Mouse (Mus musculus) heart, embryonic 10.5 days (tissue): ENCODE data around the gene Denr. TPM values are rescaled to one million over a fixed set of nuclear protein-coding genes. Genes with fewer than 3 reads are reported as not detected.

Experiments
- DNase-seq: peaks from one replicate; pipeline ENCODE4 v3.0.0-alpha.2; 2017; ENCODE audit warnings: low spot score
- H3K27ac ChIP-seq: fragments of 300-500 bp; sonication (generic); 2 replicates; pipeline ENCODE4 v1.5.1; 2016; ENCODE audit warnings: mild to moderate bottlenecking
- H3K27me3 ChIP-seq: fragments of 300-500 bp; sonication (generic); 2 replicates; pipeline ENCODE4 v1.6.1; 2016; ENCODE audit warnings: mild to moderate bottlenecking; ENCODE audit not compliant: poor library complexity, insufficient read depth, severe bottlenecking
- H3K36me3 ChIP-seq: fragments of 300-500 bp; sonication (generic); 2 replicates; pipeline ENCODE4 v1.6.1; 2016; ENCODE audit warnings: mild to moderate bottlenecking, moderate library complexity
- H3K4me1 ChIP-seq: fragments of 300-500 bp; sonication (generic); 2 replicates; pipeline ENCODE4 v1.6.1; 2016; ENCODE audit warnings: mild to moderate bottlenecking
- H3K4me3 ChIP-seq: fragments of 300-500 bp; sonication (generic); 2 replicates; pipeline ENCODE4 v1.5.1; 2016; ENCODE audit warnings: mild to moderate bottlenecking, moderate library complexity
- H3K9me3 ChIP-seq: fragments of 300-500 bp; sonication (generic); 2 replicates; pipeline ENCODE4 v1.6.1; 2016; ENCODE audit warnings: mild to moderate bottlenecking, moderate library complexity
- WGBS: fragments of 180-500 bp; shearing (Covaris S2); methylation state at CpG from one replicate; pipeline ENCODE4 v1.1.7; 2016; 5-methylcytosine and 5-hydroxymethylcytosine counted together
- polyA plus RNA-seq: library from polyadenylated mRNA; unstranded; fragments of >200 nt; fragmentation: Nextera tagmentation; extraction: Ambion mirVana; gene quantifications from 2 replicates; pipeline ENCODE4 v1.2.1, GENCODE M21; 2016

Gene Denr
- polyA plus RNA-seq, 1 experiment from 2014 or later = 144 TPM

DNA sequence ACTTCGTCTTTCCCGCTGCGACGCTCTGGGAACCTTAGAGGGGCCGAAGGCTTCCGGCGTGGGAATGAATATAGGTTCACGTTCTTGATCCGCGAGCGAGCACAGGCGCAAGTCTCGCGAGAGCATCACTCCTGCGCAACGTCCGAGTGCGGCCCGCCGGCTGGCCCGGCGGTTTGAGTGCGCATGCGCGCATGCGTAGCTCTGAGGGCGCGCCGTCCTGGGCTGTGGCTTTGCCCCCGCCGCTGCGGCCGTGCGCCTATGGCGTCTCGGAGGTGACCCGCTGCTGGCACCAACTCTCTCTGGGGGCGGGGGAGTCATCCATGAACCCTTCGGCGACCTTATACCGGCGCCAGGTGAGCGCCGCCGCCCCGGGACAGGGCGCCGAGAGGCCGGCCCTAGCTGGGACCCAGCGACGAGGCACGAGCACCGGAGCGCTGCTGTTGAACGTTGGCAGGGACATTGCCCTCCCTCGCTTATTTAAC is 23.6 kb downstream of the Denr start, which contains the start of gene Ccdc62:
Gene Ccdc62 (plus strand): TSS at position 172 of the 482 bp plus-strand sequence.
- under 1% methylated on average over 56 of the region's 56 CpGs for WGBS
- Histone ChIP-seq H3K9me3 (no peaks in the 10 kb centered on the region), H3K4me3 (peak within 1 kb of the TSS; percentile 80), H3K27me3 (no peaks in the 10 kb centered on the region), H3K4me1 (peaks cover 8% of the 10 kb centered on the region; the same call in 1 of the 2 replicates), H3K36me3 (peaks cover 39% of the 10 kb centered on the region), H3K27ac (peak within 1 kb of the TSS; percentile 97)
- peak; percentile 96 for DNase-seq

DNA sequence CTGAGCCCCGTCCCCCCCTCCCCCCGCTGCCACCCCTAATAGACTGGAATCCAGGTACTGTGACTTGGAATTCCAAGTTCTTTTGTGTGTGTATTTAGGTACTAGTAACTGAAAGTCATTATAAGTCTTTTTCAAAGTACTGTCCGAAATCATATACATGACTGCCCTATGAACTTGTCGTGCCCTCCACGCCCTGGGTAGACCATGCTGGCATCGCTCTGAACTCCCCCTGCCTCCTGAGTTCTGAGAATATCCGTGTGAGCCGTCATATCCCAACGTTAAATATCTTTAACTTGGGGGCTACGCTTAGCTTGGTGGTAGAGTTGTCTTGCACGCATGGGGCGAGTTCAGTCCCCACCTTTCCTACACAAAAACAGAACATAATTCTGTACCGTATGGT is 24.2 kb downstream of the Denr start:
- Histone ChIP-seq H3K9me3 (no peaks in the 10 kb centered on the region), H3K27me3 (no peaks in the 10 kb centered on the region), H3K27ac (peak overlapping the region; percentile 97), H3K36me3 (peaks cover 34% of the 10 kb centered on the region), H3K4me1 (peaks cover 11% of the 10 kb centered on the region; the same call in 1 of the 2 replicates), H3K4me3 (peak overlapping the region; percentile 80)
- DNase-seq = no peak
- 53% methylated on average over 13 of the region's 13 CpGs for WGBS

DNA sequence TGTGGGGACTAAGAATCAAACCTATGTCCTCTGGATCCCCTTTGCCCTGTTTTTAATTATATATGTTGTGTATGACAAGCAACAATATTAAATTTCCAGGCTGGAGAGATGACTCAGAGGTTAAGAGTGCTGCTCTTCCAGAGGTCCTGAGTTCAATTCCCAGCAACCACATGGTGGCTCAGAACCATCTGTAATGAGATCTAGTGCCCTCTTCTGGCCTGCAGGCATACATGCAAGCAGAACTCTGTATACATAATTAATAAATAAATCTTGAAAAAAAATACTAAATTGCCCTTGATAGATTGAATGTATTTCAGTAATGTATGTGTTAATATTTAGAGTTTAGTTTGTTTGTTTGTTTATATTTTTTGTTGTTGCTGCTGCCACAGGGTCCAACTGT is 26.0 kb downstream of the Denr start:
- H3K27ac ChIP-seq = no peak overlapping the region
- no peaks in the 10 kb centered on the region for H3K9me3 ChIP-seq
- DNase-seq = no peak
- peaks cover 11% of the 10 kb centered on the region; the same call in 1 of the 2 replicates for H3K4me1 ChIP-seq
- peaks cover 16% of the 10 kb centered on the region for H3K36me3 ChIP-seq
- no peak overlapping the region for H3K4me3 ChIP-seq
- no peaks in the 10 kb centered on the region for H3K27me3 ChIP-seq

DNA sequence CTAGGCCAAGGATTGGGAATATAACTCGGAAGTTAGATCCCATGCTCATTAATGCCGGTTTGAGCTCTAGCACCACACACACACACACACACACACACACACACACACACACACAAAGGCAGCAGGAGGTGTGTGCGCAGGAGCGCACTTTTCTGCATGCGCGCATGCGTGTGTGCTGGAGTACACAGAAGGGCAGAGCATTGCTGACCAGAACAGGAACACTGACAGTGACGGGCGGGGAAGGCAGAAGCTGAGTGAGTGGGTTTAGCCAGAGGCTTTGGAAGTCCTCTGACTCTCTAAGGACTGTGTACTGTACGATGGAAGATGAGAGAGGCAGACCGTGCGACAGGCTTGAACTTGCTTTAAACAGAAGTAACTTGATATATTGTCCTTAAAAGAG is 26.6 kb downstream of the Denr start:
- Histone ChIP-seq H3K9me3 (no peaks in the 10 kb centered on the region), H3K36me3 (peaks cover 9% of the 10 kb centered on the region; the same call in 1 of the 2 replicates), H3K4me1 (peaks cover 11% of the 10 kb centered on the region; the same call in 1 of the 2 replicates), H3K27me3 (no peaks in the 10 kb centered on the region), H3K4me3 (no peak overlapping the region), H3K27ac (no peak overlapping the region)
- DNase-seq = no peak
- WGBS = 84% methylated on average over 12 of the region's 12 CpGs

DNA sequence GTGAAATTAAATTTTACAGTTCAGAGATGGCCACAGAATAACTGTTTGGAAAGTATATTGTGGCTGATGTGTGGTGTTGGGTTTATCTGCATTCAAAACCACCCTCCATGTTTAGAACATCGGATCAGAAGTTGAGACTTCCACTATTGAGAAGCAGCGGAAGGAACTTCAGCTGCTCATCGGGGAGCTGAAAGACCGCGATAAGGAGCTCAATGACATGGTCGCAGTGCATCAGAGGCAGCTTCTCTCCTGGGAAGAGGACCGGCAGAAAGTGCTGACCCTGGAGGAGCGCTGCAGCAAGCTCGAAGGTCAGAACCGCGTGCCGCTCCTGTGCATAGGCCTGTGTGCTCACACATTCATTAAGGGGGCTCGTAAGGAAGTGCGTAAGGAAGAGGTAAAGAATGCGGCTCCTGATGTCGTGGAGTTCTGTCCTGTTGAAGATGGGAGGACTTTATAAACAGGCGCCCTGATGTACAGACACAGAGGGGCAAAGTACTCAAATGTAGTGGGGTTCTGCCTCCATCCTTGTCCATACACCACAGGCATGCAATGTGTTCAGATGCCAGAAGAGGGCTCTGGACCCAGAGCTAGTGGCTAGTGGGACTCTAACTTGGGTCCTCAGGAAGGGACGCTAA is 27.1 kb downstream of the Denr start:
- Histone ChIP-seq H3K9me3 (no peaks in the 10 kb centered on the region), H3K4me3 (peak overlapping the region; percentile 36), H3K27ac (peak overlapping the region; percentile 47; the same call in 1 of the 2 replicates), H3K4me1 (peaks cover 11% of the 10 kb centered on the region; the same call in 1 of the 2 replicates), H3K27me3 (no peaks in the 10 kb centered on the region), H3K36me3 (0 out of 2 replicates have a peak, but pooled peaks cover 5% of the 10 kb centered on the region)
- WGBS = 26% methylated on average over 18 of the region's 18 CpGs
- no peak for DNase-seq

DNA sequence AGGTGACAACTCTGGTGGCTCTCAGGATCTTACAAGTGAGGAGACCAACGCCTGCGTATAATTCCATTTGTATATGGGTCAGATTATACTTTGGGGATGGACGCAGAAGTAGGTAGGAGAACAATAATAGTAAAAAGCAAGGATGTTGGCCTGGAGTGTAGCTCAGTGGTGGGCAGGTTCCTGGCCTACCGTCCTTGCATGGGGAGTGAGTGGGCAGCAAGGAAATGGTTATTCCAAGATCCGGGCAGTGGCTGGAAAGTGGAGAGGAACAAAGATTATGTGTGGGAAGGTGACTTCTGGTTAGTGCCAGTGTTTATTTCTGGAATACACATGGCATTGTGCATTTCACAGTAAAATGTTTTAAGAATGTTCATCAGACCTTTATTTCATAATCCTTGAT is 29.0 kb downstream of the Denr start:
- H3K9me3 ChIP-seq = no peaks in the 10 kb centered on the region
- WGBS = 84% methylated on average over 5 of the region's 5 CpGs
- H3K27ac ChIP-seq = no peak overlapping the region
- no peak overlapping the region for H3K4me3 ChIP-seq
- H3K36me3 ChIP-seq = no peaks in the 10 kb centered on the region
- no peak for DNase-seq
- peaks cover 10% of the 10 kb centered on the region; the same call in 1 of the 2 replicates for H3K4me1 ChIP-seq
- H3K27me3 ChIP-seq = no peaks in the 10 kb centered on the region

DNA sequence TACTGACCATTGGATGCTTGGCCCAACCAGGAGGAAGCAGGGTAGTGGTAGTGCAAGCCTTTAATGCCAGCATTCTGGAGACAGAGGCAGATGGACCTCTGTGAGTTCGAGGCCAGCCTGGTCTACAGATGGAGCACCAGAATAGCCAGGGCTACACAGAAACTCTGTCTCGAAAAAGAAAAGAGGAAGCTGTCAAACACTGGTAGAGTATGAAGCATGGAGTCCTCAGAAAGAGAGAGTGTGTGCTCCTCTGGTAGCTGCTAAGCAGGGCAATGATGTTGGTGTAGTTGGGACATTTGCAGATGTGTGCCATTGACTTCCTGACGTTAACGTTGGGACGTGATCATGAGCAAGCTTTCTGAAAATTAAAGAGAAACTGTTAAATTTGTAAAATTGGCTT is 31.5 kb downstream of the Denr start:
- Histone ChIP-seq H3K36me3 (no peaks in the 10 kb centered on the region), H3K4me1 (peaks cover 3% of the 10 kb centered on the region; the same call in 1 of the 2 replicates), H3K27me3 (no peaks in the 10 kb centered on the region), H3K27ac (no peak overlapping the region), H3K9me3 (no peaks in the 10 kb centered on the region), H3K4me3 (no peak overlapping the region)
- DNase-seq = no peak
- 88% methylated on average over 5 of the region's 5 CpGs for WGBS

DNA sequence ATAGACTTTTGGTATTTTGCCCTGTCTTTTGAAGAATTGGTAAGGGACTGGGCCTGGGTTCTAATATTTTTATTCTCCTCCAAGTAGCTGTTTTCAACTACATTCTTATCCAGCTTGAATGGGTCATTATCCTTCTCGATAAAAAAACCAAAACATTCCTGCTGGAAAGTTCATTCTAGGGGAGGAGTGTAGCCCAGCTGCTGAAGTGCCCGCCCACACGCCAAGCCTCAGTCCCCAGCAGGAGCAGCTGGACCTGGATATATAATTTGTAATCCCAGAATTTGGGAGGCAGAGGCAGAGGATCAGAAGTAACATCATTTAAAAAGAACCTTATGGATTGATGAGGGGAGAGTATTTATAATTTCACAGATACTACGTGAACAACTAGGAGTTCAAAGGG is 39.6 kb downstream of the Denr start:
- DNase-seq = no peak
- no peaks in the 10 kb centered on the region for H3K4me1 ChIP-seq
- WGBS = 71% methylated on average over 4 of the region's 4 CpGs
- H3K4me3 ChIP-seq = no peak overlapping the region
- H3K36me3 ChIP-seq = no peaks in the 10 kb centered on the region
- H3K27me3 ChIP-seq = no peaks in the 10 kb centered on the region
- H3K9me3 ChIP-seq = no peaks in the 10 kb centered on the region
- H3K27ac ChIP-seq = no peak overlapping the region

DNA sequence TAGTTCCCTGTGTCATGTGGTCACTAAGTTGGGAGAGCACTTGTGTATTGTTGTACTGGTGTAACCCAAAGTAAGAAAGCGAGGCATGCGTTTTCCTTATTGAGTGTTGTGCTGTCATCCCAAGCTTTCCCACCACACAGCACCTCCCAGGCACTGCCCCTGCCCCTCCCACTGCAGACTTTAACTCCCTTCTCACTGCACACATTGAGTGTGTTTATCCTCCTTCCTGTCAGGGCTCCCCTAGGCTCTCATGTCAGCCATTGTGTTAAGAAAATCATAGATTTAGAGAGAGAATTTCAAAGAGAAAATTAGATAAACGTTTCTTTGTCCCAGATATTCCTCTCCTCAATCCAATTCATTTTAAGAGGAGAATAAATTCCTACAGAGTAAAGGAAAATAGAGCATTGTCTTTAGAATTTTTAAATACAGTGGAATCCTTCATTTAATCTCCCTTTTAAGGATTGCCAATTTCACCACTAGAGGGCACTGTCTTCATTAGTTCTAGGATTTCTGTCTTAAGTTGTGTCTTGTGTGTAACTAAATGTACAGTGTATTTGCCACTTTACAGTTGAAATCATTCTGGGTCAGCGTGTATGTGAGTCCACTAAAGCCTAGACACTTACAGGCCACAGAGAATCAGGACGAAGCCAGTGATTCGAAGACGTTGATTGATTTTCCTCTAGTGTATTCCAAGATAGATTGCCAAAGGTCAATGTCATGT is 40.2 kb downstream of the Denr start:
- no peak for DNase-seq

DNA sequence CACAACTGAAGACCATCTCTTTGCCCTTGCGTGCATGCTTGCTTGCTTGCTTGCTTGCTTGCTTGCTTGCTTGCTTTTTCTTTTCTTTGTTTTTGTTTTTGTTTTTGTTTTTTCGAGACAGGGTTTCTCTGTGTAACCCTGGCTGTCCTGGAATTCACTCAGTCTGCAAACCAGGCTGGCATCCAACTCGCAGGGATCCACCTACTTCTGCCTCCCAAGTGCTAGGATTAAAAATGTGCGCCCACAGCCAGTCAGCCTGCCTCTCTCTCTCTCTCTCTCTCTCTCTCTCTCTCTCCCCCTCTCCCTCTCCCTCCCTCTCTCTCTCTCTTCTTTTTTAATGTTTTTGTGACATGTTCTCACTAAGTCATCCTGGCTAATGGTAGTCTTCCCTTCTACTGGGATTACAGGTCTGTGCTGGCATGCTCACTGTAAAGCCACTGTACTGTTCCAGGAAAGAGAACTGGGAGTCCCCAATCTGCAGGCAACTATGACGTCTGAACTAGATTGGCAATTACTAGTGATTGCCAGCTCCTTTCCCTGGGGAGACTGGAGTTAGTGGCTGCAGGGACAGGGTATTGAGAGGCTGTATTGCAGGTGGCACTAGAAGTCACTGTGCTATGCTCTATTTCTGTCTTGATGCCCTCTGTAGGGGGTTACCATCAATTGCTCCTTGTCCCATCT is 45.5 kb downstream of the Denr start:
- WGBS = 50% methylated on average over 5 of the region's 5 CpGs
- no peaks in the 10 kb centered on the region for H3K9me3 ChIP-seq
- H3K27me3 ChIP-seq = no peaks in the 10 kb centered on the region
- peaks cover 3% of the 10 kb centered on the region; the same call in 1 of the 2 replicates for H3K4me1 ChIP-seq
- DNase-seq = no peak
- no peaks in the 10 kb centered on the region for H3K36me3 ChIP-seq
- no peak overlapping the region for H3K4me3 ChIP-seq
- no peak overlapping the region for H3K27ac ChIP-seq

More for the DNA sequence above, 40.2 kb downstream of the Denr start:
- Histone ChIP-seq H3K9me3 (no peaks in the 10 kb centered on the region), H3K4me1 (no peaks in the 10 kb centered on the region), H3K36me3 (no peaks in the 10 kb centered on the region), H3K27ac (no peak overlapping the region), H3K27me3 (no peaks in the 10 kb centered on the region), H3K4me3 (no peak overlapping the region)
- 52% methylated on average over 7 of the region's 7 CpGs for WGBS

DNA sequence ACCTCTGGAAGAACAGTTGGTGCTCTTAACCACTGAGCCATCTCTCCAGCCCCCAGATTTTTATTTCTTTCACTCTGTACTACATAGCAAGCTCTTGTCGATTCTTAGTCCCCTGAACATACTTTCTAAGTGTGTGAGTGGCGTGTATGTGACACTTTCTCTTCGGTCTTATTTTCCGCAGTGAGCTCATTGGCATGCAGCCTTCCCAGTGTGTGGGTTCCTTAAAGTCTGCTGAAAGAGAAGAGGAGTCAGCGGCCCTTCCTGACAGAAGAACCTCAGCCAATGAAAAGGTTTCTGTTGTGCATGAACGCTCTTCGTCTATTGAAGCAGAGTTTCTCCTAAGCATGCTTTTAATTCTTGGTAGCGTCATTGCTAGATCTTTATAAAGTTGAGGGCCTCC is 50.2 kb downstream of the Denr start:
- Histone ChIP-seq H3K27ac (no peak overlapping the region), H3K4me3 (no peak overlapping the region), H3K36me3 (no peaks in the 10 kb centered on the region), H3K9me3 (no peaks in the 10 kb centered on the region), H3K4me1 (peaks cover 3% of the 10 kb centered on the region; the same call in 1 of the 2 replicates), H3K27me3 (no peaks in the 10 kb centered on the region)
- 88% methylated on average over 8 of the region's 8 CpGs for WGBS
- no peak for DNase-seq

DNA sequence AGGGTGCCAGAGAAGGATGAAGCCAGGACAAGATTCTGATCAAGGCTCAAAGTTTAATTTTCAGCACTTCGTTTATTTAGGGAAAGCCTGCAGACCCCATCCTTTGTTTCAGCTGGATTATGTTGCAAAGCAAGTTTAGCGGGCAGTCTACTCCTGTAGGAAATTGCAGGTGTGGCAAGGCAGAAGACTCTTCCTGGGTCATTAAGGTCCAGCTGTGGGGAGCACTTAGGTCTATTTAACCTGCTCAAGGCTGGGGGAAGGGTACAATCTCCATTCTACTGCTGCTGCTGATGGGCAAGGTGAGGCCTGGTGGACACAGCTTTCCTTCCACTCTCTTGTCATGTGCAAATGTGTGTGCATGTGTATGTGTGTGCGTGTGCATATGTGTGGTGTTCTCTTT is 52.0 kb downstream of the Denr start:
- 76% methylated on average over 3 of the region's 3 CpGs for WGBS
- no peak for DNase-seq

DNA sequence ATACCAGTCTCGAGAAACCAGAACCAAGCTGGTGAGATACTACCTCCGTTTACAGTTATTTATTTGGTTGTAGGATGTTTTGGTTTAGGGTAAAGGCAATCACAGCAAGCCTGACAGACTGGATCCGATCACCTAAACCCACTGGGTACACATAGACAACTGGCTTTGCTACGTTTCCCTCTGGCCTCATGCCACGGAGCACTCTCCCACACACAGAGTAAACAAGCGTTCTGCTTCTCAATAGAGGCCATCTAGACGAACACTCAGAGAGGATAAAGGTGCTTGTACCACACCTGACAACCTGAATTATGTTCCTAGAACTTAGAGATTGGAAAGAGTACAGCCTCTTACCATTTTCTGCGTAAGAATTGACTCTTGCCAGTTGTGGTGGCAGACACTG is 53.2 kb downstream of the Denr start:
- H3K4me3 ChIP-seq = no peak overlapping the region
- H3K27ac ChIP-seq = no peak overlapping the region
- 0 out of 2 replicates have a peak, but pooled peaks cover 9% of the 10 kb centered on the region for H3K4me1 ChIP-seq
- WGBS = 75% methylated on average over 8 of the region's 8 CpGs
- H3K27me3 ChIP-seq = no peaks in the 10 kb centered on the region
- no peaks in the 10 kb centered on the region for H3K9me3 ChIP-seq
- no peaks in the 10 kb centered on the region for H3K36me3 ChIP-seq
- no peak for DNase-seq

More for the DNA sequence above, 52.0 kb downstream of the Denr start:
- H3K36me3 ChIP-seq = no peaks in the 10 kb centered on the region
- no peaks in the 10 kb centered on the region for H3K9me3 ChIP-seq
- H3K4me1 ChIP-seq = peaks cover 6% of the 10 kb centered on the region; the same call in 1 of the 2 replicates
- no peaks in the 10 kb centered on the region for H3K27me3 ChIP-seq
- H3K27ac ChIP-seq = no peak overlapping the region
- no peak overlapping the region for H3K4me3 ChIP-seq
